Mouse (Mus musculus): ENCODE measurements around the gene Fbln1.

Fbln1 gene

DNA sequence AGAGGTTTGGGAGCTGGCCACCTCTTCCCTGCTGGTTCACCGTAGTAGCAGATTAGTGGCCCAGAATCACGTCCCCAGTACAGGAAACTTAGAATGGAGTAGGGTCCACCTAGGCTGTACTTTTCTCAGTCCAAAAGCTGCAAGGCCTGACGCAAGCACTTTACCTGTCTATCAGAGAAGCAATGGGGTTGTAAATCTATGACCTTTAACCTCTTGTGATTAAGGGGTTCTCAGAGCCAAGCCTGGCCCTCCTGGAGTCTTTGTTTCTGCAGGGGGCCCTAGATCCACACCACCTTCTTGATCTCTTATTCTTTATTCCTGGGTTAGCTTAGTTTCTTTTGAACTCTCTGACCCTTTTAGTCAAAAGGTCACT, 940 bp downstream of the Fbln1 start:
- no peak for DNase-seq (ENCODE audit: extremely low read depth, low read depth, low spot score)

DNA sequence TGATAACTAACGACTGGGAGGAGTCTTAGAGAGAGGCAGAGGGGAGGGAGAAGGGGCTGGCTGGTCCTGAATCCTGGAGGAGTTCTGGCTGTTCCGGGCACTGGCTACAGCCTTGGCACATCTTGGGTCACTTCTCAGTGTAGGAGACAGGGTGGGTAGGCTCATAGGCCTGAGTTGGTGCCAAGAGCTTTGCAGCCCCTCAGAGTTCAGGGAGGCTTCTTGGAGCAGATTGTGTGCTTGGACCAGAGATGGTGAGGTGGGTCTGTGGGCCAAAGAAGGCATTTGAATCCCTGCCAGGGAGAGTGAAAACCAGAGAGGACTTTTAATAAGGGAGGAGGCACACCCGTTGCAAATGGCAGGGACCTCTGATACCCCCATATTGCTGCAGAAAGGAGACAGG, 1.3 kb downstream of the Fbln1 start:
- DNase-seq (ENCODE audit: extremely low read depth, low read depth, low spot score) = no peak

DNA sequence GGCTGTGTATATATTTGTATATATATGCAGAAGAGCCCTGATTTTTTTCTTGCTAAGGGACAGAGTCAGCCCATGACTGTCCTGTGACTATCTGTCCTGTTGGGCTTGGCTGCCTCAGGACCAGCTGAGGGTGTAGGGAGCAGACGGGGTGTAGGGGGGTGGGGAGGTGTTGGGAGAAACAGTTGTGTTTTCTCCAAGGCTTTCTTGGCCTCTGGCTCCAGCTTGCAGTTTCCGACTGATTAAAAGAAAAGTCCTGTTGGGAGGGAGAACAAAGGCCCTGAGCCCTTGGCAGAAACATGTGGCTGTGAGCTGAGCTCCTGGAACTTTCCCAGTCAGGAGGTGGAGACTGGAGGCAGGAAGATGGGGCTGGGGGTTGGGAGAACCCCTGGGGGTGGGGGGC, 2.0 kb downstream of the Fbln1 start:
- no peak for DNase-seq (ENCODE audit: extremely low read depth, low read depth, low spot score)

DNA sequence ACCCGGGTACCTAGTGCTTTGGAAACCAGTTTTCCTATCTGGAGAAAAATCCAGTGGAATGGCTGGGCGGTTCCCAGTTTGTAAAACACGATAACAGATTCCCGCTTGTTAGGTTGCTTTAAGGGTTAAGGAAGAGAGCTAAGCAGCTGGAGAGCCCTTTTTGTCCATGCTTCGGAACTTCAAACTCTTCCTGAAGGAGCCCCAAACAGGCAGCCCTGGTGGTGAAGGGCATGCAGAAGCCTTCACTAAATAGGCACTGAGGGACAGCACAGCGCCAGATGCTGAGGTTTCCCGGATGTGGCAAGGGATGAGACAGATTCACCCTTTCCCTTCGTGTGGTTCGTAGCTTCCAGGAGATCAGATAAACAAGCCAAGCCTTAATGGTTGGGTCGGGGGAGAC, 2.6 kb downstream of the Fbln1 start:
- no peak for DNase-seq (ENCODE audit: extremely low read depth, low read depth, low spot score)

DNA sequence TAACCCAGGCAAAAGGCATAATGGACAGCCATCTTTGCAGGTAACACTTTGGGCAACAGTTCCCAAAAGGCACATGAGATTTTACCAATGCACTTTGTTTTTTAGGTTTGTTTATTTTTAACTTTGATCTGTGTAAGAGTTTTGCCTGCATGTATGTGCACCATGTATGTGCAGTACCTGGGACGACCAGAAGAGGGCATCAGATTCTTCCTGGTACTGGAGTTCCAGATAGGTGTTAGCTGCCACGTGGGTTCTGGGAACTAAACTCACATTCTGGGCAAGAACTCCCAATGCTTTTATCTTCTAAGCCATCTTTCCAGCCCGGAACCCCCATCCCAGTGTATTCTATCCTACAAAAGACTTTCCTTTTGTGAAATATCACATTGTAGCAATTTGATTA, 3.6 kb downstream of the Fbln1 start:
- DNase-seq (ENCODE audit: extremely low read depth, low read depth, low spot score) = no peak

DNA sequence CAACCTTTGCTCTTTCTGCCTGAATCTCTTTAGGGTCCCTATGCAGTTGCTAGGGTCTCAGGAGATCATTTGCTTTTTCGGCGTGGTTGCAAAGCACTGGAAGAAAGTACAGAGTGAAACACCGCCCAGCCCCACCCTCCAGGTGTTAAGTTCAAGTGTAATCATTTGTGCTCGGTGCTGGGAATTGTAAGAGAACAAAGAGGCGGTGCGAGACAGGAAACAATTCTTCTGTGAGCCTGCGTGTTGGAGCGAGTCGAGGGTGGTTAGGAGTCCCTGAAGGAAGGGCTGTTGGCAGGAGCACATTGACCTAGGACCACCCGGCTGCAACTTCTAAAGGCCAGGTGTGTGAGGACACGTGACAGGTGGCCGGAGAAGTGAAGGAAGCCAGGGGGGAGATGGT, 4.9 kb downstream of the Fbln1 start:
- no peak for DNase-seq (ENCODE audit: extremely low read depth, low read depth, low spot score)

DNA sequence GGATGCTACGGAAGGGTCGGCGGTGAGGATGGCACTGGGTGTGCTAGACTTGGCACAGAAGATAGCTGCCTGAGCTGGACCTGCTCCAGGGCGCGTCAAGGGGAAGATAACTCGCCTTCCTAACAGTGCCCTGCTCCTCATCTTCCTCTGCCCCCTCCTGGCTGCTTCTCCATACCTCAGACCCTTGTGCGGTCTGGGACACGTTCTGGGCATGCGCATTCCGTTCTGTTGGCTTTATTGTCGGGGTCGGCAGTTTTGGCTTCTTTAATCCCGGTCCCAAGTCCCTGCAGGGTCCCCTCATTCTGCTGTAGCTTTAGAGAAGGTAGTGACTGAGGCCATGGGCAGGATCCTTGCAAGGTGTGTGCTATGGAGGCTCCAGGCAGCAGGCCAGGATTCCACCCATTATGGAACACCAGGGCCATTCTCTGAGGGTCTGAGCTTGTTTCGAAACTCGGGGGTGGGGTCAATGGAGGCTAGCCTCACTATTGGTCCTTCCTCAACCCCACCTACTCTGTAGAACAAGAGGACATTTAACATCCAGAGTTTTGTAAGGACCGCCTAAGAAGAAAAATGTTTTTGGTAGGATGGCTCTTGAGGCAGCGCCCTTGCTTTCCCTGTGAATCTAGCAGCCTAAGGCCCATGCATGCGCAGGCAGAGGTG, 5.5 kb downstream of the Fbln1 start:
- DNase-seq (ENCODE audit: extremely low read depth, low read depth, low spot score) = no peak

DNA sequence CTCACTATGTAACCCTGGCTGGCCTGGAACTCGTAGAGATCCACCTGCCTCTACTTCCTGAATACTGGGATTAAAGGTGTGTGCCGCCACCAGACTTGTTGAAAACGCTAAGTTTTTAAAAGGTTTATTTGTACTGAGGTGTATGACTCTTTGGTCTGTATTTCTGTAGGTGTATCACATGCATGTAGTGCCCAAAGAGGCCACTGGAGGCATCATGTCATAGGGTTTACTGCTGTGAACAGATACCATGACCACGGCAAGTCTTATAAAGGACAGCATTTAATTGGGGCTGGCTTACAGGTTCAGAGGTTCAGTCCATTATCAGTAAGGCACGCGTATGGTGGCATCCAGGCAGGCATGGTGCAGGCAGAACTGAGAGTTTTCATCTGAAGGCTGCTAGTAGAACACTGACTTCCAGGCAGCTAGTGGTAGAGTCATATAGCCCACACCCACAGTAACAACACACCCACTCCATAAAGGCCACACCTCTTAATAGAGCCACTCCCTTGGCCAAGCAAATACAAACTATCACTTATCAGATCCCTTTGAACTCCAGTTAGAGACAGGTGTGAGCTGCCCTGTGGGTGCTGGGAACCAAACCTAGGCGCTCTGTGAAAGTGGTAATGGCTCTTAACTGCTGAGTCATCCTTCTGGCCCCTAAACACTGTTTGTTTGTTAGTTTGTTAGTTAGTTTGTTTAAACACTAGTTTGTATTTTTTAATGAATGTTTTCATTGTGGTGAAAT, 10.5 kb downstream of the Fbln1 start:
- DNase-seq (ENCODE audit: extremely low read depth, low read depth, low spot score) = no peak

DNA sequence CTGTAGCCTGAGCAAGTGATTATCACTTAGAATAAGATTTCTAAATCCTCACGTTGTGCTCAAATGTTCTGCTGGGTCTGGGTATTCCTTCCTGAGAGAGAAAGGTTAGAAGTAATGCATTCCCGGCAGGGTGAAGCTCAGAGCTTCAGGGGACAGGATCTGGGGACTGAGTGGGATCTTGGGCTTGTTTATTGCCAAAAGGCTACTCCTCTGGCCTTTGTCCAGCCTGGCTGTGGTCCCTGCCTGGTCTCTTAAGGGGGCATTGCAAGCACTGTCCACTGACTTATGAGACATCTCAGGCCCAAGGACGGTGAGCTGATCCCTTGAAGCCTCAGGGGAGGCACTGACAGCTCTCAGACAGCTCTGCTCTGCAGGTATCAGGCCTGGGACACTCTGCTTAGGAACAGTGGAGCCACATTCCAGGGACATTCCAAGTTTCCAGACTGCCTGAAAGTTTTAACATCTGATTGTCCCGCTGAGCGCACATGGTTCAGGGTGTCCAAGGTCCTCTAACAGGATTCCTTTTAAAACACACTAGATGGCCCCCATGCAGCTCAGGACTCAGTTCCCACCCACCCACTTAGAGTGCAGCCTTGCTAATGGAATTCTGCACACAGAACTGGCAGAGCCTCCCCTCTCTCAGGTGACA, 13.0 kb downstream of the Fbln1 start:
- no peak for DNase-seq (ENCODE audit: extremely low read depth, low read depth, low spot score)

DNA sequence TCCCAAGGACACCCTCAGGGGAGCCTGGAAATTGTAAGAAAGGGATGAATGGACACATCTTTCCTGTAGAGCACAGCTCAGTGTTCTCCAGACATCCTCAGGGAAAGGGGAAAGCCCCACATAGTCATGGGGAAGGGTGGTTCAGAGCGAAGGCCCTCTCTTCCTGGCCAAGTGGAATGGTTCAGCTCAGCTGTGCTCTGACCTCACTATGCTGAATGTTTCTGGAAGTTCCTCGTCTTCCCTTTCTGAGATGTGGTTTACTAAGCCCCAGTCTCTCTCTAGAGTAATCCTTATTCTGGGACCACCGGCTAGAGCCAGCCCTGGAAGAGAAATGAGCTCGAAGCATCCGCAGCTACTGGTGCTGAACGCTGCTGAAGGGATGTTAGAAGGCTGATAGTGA, 14.6 kb downstream of the Fbln1 start:
- DNase-seq (ENCODE audit: extremely low read depth, low read depth, low spot score) = no peak

DNA sequence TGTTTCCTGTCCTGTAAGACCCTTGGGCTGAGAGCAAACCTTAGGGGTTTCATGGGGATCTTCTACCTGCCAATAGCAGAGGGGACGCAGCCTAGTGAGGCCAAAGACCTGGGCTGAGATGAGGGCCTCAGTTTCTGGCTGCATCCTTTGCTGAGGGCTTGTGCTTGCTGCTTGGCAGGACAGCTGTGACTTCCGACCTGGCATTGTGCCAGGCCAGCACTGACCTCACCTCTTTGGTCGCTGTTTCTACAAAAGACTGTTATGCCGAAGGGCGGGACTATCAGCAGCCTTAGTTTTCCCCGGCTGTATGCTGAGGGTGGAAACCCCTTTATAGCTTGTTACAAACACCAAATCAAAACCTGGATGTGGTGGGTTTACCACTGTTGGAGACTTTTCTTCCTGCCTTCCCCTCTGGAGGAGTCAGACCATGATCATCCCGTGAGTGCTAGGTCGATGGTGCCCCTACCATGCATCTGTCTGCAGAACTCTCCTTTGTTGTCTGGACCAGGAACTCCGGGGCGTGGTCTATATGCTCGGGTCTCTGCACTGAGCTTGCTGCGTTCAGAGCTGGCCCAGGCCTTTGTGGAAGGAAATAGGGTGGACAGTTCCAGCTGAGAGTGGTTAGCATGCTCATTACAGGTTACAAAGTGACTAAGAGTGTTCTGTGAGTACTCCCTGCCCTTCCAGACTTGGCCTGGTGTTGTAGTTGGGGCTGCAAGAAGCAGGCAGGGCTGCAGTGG, 15.5 kb downstream of the Fbln1 start:
- no peak for DNase-seq (ENCODE audit: extremely low read depth, low read depth, low spot score)

DNA sequence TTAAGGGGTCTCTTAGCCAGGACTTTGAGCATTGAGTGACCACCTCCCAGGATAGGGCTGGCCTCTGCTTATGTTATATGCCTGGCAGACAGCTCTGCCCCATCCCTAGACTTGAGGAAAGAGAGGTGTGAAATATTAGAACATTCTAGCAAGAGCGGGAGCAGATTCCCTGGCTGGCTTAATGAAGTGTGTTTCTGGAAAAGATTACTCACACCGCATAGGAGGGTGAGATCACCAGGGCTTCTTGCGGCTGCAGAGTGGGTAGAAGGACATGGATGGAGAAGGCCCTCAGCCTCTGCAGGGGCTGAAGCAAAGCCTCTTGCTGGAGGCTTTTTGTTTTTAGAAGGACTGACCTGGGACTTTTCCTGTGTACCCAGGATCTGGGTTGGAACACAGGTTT, 19.9 kb downstream of the Fbln1 start:
- no peak for DNase-seq (ENCODE audit: extremely low read depth, low read depth, low spot score)

DNA sequence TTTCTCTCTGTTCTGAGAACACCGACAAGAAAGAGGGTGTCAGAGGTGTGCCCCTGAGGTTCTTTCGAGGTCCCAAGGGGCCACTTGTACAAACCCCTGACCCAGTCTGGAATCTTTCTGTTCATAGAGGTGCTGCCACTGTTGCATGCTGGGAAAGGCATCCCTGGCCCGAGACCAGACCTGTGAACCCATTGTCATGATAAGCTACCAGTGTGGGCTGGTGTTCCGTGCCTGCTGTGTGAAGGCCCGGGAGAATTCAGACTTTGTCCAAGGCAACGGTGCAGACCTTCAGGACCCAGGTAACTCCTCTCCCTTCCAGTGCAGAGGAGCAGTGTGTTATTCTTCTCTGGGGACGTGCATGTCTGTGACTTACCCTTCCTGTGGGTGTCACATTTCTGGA, 21.1 kb downstream of the Fbln1 start:
- no peak for DNase-seq (ENCODE audit: extremely low read depth, low read depth, low spot score)

DNA sequence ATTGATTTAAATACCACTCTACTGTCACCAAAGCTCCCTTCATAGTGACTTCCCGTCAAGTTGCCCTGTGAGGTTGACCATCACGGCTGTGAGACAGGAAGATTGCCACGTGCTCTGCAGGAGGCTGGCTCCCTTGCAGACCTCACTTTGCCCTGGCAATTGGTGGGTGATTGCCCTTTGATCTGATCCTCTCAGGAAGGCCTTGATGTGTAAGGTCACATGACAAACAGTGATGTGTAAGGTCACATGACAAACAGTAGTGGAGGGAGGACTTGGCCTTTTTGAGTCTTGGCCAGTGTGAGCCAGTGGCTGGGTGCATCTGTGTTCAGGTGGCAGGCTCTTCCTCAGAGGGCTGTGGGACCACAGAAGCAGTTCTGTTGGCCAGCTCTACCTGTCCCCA, 22.8 kb downstream of the Fbln1 start:
- DNase-seq (ENCODE audit: extremely low read depth, low read depth, low spot score) = no peak

DNA sequence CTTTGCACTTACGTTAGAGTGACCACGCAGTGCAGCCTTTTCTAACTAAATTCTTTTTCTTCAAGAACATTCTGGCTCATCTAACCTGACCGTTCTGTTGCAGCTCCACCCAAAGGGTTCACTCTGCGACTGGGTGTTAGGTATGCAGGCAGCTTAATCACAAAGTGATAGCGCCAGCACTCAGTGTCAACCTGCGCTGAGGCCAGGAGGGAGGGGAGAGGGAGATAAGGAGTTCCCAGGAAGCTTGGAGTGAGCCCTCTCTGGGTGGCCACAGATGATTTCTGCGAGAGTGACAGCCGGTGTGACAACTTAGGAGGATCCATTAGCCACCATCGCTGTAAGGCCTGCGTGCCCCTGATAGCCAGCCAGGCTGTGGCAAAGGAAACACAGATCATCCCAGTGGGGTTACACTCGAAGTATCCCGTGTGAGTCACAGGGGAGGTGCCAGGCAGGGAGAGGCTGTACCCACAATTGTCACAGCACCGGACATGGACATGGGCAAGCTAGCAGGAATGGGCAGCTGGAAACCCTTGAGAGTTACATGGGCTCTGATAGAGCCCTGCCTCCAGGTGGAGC, 24.3 kb downstream of the Fbln1 start:
- DNase-seq (ENCODE audit: extremely low read depth, low read depth, low spot score) = no peak

DNA sequence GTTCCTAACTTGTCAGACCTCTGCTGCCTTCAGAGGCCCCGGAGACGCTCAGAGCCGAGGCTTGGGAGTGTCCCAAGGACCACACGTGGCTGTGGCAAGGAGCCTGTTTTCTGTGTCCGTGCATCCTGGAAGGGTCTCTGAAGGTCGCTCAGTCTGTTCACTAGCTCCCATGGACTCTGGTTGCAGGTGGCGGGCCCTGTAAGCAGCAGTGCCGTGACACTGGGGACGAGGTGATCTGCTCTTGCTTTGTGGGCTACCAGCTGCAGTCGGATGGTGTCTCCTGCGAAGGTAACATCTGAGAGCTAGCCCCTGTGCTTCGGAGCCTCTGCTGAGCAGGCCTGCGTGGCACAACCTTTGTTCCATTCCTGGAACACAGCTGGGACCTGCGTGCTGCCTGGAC, 24.9 kb downstream of the Fbln1 start:
- DNase-seq (ENCODE audit: extremely low read depth, low read depth, low spot score) = no peak

DNA sequence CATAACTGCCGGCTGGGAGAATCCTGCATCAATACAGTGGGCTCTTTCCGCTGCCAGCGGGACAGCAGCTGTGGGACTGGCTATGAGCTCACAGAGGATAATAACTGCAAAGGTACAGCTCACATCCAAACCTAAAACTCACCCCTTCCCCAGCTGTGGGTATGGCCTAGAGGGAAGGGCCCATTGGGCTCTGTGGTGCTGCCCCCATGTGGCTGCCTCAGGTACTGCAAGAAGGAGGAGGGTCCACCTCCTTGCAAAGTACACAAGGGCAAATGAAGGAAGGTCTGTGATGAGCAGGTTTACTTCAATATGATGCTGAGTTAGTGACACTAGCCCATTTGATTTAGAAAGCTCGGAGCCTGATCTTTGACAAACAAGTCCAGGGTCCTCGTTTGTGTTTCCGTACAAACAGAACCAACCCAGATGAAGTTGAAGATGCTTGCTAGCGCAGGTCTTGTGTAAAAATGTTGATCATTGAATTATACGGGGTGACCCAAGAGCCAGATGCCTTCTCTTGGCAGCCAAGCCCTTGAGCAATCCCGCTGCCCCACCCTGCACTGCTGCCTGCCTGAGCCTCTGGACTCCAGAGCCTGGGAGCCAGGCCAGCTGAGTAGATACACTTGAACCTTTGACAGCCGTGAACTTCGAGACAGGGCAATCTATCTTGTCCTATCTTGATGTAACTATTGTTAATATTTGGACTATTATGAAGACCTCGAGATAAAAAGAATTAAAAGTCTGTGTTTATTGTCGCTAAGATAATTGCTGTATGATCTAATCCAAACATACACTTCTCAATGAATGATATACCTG, 25.9 kb downstream of the Fbln1 start:
- DNase-seq (ENCODE audit: extremely low read depth, low read depth, low spot score) = peak; percentile 85

DNA sequence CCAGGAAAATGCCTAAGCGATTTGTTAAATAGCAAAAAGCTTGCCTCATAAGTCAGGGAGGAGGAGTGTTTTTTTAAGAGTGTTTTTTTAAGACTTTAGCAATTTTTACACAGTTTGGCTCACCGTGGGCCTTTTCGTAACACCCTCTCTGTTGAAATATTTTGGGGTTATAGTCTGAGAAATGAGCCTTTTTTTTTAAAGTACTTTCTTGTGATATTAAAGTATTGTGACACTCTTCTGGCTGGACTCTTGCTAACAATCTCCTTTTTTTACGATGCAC, 26.4 kb downstream of the Fbln1 start:
- no peak for DNase-seq (ENCODE audit: extremely low read depth, low read depth, low spot score)

DNA sequence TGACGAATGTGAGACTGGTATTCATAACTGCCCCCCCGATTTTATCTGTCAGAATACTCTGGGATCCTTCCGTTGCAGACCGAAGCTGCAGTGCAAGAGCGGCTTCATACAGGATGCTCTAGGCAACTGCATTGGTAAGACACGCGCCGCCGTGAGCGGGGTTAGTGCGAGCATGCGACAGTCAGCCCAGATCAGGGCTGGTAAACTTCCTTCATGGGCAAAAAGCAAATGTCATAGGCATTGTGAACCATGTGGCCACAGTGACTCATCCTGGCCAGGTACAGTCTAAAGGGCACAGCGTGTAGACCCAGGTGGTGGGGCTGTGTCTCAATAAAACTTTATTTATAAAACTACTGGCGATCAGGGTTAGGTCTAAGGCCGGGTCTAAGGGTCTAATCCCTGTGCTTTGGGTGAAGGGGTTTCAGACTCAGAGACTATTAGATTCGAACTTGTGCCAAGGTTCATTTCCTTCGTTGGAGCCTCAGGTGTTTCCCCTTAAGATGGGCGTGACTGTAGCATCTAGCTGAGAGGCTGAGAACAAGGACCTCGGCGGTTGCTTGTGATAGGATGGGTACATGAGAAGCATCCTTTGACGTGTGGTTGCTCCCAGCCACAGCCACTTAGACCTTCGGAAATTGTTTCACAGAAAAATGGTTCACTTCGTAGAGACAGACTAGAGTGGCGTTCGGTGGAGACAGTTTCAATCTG, 26.9 kb downstream of the Fbln1 start:
- no peak for DNase-seq (ENCODE audit: extremely low read depth, low read depth, low spot score)

DNA sequence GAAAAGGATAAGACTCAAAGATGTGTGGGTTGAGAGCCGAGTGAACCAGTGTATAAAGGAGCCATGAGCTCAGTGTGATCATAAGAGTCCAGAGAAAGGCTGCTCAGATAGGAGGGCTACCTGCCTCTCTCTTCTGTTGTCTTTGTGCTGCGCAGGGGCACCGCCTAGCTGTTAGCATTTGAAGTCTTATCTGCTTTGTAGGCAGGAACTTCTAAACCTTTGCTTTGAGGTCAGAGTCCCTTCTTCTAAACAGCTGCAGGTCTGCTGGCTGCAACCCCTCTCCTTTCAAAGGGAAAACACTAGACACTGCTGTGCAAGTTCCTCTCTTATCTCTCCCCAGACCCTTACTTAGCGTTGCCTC, 27.5 kb downstream of the Fbln1 start:
- DNase-seq (ENCODE audit: extremely low read depth, low read depth, low spot score) = no peak
